Mouse (Mus musculus): ENCODE data around the gene Asap3.
A peak's percentile ranks its signal among the peaks of the same experiment; 100 is the strongest.

Gene Asap3

GRCm38 (mm10) chr4:136181367-136181766 lies 24.8 kb upstream of the Asap3 start:
- peak; percentile 49 for DNase-seq

DNA sequence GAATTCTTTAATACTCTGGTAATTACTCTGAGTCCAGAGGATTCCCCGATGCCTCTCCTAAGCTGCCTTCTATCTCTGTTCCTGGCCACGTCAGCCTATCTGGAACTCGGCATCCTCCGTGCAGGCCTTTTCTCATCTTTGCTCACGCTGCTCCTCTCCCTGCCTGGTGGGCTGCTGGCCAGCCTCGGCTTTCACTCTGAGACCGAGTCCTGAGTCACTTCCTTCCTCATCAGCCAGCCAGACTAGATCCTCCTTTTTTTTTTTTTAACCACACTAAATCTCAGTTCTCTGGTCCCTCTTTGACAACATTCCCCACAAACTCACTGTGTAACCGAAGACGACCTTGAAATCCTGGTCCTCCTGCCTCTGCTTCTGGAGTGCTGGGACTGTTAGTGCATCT lies 20.8 kb upstream of the Asap3 start:
- no peak for DNase-seq

GRCm38 (mm10) chr4:136186315-136186714 lies 19.9 kb upstream of the Asap3 start:
- no peak for DNase-seq

DNA sequence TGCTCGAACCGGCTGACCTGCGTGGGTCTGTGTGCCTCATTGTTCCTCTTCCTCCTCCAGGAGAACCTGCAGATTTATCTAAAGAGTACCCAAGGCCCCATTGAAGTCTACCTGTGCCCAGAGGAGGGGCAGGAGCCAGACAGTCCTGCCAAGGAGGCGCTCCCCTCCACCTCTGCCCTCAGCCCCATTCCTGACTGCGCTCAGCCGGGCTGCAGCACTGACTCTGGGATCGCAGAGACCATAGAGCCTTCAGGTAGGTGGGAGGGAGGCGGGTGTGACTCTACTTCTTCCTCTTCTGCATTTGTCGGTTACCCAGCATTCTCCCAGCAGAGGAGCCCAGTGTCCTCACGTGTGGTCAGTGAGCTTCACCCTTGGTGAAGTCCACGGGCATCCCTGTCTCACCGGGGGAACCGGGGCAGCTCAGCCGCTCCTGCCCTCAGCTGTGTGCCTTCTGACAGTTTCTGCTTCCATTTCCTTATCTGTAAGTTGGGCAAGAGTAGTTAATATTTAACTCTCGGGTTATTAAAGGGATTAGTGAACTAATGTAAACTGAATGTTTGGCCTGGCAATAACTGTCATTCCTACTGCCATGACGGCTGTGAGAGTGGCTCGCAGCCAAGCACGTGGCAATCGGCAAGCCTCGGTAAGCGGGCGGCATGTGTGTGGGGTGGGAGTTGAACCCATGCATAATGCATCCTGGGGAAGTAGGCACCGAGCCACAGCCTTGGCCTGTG lies 19.3 kb upstream of the Asap3 start:
- no peak for DNase-seq

DNA sequence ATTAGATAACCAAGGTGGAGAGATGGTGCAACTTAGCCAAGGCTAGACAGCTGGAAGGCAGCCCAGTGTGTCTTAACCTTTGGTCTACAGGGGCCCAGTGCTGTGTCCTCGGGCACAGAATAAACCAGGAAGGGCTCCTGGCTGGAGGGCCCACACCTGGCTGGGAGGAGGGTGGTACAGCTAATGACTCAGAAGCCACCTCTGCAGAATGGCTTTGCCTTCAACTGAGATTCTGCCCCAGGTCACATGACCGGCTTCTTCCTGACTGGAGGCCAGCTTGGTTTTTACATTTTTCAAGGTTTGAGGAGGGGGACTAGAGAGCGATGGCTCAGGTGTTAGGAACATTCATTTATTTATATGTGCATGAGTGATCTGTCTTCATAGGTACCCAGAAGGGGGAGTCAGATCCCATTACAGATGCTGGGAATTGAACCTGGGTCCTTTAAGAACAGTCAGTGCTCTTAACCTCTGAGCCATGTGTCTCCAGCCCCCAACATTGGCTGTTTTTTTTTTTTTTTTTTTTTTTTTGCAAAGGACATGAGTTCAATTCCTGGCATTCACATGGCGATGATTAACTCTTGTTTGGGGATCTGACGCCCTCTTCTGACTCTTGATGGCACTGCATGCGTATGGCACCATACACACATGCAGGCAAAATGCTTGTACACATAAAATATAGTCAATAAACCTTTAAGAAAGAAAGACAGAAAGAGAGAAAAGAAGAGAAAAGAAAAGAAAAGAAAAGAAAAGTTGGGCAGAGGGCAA lies 17.0 kb upstream of the Asap3 start:
- no peak for DNase-seq

- no peak for DNase-seq
Observed at GRCm38 (mm10) chr4:136189912-136190311, 16.3 kb upstream of the Asap3 start.

- no peak for DNase-seq
Observed at GRCm38 (mm10) chr4:136193571-136193970, 12.6 kb upstream of the Asap3 start.

DNA sequence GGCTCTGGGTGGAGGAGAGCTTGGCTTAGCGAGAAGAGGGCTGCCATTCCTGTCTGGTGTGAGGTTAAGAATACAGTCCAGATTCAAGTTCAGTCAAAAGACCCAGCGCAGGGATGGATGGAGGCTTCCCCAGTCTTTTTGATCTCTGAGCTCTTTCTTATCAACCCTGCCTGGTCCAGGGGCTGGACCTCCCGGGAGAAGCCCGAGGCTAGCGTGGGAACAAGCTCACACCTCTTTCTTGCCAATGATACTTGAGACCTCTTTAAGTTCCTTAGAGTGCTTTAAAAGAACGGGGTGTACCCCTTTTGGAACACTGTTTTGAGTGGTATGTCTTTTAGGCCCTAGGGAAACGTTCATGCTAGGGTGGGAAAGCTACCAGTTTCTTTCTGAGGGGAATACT lies 11.1 kb upstream of the Asap3 start:
- no peak for DNase-seq

- DNase-seq: no peak
Observed at GRCm38 (mm10) chr4:136195629-136196028, 10.5 kb upstream of the Asap3 start.

DNA sequence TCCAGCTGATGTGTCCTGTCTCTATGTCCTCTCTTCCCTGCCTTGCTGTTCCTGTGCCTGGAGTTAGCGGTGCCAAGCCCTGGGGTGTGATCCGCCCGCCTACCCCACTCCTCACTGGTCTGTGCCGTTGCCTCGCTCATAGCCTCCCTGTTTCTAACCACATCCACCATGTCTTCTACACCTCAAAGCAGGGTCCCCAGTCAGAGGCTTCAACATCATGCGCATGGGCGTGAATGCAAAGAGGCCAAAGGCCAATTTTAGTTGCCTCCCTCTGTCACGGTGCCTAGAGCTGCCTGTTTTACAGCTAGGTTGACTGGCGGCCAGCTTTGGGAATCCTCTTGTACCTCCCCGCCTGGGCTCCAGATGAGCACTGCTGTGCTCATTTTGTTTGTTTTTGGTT lies 10.0 kb upstream of the Asap3 start:
- no peak for DNase-seq

DNA sequence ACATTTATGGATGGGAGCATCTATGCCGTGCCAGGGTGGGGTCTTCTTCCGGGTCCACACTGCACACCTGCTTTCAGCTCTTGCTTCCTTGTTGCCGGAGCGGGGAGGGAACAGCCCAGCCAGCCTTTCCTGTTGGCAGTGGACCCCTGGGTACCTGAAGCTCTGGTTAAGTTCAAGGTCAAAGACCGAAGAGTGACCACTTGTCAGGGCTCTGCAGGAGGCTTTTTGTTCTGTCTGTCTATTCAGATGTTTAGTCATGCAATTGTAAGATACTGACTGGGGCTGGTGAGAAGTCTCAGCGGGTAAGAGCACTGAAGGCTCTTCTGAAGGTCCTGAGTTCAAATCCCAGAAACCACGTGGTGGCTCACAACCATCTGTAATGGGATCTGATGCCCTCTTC lies 7.3 kb upstream of the Asap3 start:
- no peak for DNase-seq

- DNase-seq: peak; percentile 77
Observed at GRCm38 (mm10) chr4:136199562-136200292, 6.4 kb upstream of the Asap3 start.

- peak; percentile 93 for DNase-seq
Observed at GRCm38 (mm10) chr4:136202509-136202908, 3.7 kb upstream of the Asap3 start.

DNA sequence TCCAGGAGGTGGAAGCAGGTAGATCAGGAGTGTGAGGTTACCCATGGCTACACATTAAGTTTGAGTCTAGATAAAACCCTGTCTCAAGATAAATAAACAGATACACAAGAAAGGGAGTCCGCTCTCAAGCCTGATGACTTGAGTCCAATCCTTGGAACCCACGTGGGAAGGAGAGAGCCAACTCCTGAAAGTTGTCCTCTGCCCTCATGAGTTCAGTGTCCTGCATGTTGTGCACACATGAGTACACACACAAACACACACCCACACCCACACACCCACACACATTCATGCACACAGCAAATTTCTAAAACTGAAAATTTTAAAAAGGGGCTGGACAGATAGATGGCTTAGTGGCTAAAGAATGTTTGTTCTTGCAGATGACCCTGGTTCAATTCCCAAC lies 1.4 kb upstream of the Asap3 start:
- DNase-seq: no peak

GRCm38 (mm10) chr4:136206943-136207342 lies 778 bp downstream of the Asap3 start:
- DNase-seq: no peak

DNA sequence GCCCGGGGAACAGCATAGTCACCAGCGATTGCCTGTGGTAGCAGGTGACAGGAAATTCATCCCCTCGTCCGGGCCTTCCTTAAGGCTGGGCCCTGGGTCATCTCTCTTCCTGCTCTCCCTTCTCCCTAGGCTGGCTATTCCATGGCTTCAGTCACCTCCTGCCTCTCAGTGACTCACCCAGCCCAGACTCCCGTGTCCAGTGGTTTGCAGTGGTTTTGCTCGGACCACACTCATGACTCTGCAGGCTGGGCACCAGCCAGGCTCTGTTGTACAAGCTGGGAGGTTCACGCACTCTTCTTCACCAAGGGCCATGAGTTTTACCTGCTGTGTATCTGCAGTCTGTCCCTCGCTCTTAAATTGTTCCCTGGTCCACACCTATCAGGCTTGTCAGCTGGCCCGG lies 4.8 kb downstream of the Asap3 start:
- no peak for DNase-seq

DNA sequence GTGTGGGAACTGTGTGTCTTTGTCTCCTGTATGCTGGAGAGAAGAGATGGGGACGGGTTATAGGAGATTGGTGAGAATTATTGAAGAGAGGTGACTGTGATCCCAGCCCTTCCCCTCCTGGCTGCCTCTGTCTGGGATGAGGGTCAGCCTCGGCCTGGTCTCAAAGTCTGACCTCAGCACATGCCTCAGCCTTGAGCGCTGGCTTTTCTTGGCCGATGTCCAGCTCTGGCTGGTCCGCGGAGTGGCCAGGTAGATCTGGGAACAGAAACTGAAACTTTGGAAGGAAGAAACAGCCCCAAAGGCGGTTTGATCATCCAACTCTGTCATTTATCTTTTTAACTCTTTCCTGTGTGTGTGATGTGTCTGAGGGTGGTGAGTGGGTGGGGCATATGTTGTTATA lies 7.5 kb downstream of the Asap3 start:
- no peak for DNase-seq

DNA sequence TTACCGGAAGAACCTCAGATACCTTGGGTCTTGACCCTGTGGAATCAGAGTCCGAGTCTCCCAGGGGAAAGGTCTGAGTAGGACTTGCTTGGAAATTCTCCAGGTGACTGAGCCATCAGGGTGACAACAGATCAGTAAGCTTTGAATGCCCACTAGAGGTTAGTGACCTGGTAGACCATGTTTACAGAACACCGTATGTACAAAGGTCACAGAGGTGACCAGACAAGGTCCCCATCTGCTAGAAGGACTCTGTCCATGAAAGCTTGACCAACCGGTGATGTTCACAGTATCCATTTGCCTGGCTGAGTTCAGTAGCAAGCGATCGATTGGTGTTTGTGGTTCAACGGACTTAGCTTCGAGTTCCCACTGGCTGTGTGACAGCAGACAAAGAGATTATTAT lies 8.7 kb downstream of the Asap3 start:
- no peak for DNase-seq

- DNase-seq: no peak
Observed at GRCm38 (mm10) chr4:136215576-136215975, 9.4 kb downstream of the Asap3 start.

DNA sequence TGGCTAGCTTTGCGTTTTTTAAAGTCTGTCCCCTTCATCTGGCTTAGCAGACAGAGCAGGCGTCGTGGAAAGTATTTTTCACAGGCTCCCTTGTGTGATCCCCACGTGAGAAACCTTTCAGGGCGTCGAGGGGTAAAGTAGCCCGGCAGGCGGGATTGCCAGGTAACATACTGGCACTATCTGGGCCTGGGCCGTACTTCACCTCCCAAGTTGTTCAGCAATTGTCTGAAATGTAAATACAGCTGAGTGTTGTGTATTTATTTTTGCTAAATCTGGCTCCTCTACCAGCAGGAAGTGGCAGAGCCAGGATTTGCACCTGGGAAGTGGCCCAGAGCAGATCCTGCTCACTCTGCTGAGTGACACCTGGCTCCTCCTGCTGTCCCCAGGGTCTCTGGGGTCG lies 10.9 kb downstream of the Asap3 start:
- DNase-seq: no peak

DNA sequence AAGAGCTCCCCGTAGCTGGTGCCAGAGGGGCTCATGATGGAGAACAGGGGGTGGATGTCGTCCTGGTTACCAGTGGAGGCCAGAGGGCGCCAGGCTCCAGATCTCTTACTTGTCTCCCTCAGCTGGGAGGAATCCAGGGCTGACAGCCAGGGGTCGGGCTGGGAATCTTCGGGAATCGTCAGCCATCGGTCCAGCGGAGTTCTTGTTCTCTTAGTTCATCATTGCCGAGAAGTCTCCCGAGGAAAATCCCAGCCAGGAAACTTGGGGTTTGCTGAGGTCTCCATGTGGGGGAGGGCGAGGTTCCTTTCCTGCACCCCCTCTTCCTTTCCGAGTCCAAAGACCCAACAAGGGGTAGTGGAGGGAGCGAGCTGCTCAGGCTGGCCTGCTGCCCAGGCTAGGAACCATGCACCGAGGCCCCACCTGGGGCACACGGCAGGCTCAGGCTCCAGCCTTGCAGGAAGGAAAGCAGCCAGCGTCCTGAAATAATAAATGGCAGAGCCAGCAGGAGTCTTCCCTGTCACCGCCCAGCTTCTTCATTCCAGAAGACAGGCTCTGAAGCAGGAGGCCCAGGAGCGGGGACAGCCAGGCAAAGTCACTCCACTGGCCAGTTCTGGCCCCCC lies 12.5 kb downstream of the Asap3 start:
- DNase-seq: peak; percentile 67

- DNase-seq: peak; percentile 76
Observed at GRCm38 (mm10) chr4:136220133-136220775, 14.1 kb downstream of the Asap3 start.
